Mouse (Mus musculus) 416B (cell line): ENCODE data around the gene Apex1.
"Not testable (repeated sequence)": the region's sequence is repeated elsewhere in the genome, so short reads cannot be mapped to it uniquely, and the experiment has no call there.

Source experiments
- DNase-seq: peaks from one replicate; pipeline ENCODE4 v3.0.0; 2011; ENCODE audit warnings: low read depth

Apex1 gene

DNA sequence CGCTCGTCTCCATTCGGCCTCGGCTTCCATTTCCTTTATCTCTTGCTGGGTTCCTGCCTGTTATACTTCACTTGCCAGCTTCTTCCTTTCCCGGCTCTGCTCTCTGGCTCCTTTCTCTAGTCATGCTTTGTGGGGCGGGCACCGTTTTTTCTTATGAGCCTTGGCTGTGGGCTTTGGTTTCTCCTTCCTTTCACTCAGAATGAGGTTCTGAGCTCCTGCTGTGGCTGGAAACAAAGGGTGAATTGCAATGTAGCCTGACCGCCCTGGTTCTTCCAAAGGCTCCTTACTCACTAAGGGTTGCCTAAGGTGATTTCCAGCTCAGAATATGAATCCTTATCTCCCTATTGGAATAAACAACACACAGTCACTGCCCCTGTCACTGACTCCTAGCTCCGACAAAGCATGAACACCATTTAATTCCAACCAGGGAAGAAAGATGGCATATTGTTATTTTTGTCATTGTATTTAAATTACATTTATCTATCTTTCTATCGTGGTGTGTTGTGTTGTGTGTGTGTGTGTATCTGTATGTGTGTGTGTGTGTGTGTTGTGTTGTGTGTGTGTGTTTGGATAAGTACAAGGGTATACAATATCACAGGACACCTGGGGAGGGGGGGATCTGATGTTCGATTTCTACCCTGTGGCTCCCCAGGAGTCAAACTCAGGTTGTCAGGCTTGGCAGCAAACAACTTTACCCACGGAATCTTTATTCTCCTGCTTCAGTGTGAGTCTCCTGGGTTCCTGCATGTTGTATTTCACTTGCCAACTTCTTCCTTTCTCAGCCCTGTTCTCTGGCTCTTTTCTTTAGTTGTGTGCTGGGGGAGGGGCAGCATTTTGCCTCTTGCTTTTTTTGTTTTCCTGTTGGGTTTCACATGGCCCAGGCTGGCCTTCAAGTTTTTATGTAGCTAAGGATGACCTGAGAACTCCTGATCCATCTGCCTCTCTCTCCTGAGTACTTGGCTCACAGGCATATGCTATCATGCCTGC lies 45.1 kb downstream of the Apex1 start:
- no peak for DNase-seq

DNA sequence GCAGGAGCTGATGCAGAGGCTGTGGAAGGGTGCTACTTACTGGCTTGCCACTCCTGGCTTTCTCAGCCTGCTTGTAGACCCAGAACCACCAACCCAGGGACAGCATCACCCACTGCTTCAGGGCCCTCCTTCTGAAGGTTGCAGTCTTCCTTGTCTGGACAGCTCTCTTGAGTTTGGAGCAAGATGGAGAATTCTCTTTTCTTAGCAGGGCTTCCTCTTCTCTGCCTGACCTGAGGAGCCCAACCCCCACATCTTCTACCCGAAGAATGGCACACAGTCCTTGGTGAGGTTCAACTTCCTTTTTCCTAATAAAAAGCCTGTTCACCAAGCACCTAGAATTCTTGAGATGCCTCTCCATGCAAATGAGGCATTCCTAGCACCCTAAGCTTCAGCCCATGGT lies 46.1 kb downstream of the Apex1 start:
- DNase-seq = no peak

DNA sequence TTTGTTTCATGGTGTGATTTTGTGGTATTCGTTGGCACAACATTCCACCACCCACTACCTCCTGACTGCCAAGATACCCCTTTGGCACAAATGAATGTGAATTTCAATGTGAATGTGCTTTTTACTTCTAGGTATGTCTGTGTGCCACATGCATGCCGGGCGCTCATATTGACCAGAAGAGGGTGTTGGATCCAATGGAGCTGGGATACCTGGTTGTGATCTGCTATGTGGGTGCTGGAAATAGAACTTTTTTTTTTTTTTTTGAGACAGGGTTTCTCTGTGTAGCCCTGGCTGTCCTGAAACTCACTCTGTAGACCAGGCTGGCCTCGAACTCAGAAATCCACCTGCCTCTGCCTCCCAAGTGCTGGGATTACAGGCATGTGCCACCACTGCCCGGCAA lies 48.3 kb downstream of the Apex1 start:
- DNase-seq = not testable (repeated sequence)

DNA sequence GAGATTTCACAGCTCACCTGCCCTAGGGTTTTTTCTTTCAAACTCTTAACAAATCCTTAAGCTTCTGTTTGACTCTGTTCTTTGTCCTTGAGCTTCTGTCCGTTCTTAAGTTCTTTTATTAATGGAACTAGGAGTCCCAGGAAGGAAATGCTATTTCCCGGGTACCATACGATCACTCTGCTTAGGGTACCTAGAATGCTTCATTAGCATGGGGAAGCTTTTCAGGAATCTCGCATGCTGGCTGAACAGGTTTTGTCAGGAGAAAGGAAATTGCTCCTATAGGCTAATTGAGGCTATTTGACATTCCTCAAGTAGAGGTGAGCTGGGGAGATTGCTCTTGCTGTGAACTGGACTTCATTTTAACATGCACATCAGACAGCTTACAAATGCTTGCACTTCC lies 48.9 kb downstream of the Apex1 start:
- DNase-seq = no peak

DNA sequence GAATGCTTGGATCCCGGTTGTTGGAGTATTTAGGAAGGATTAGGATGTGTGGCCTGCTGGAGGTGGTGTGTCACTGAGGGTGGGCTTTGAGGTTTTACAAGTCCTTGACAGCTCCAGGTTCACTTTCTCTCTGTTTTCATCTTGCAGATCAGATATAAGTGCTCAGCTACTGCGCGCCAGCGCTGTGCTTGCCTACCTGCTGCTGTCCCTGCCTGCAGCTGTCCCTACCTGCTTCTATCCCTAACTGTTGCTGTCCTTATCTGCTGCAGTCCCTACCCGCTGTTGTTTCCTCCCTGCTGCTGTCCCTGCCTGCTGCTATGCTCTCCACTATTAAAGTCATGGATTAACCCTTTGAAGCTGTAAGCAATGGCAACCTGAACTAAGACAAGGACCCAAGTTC lies 50.2 kb downstream of the Apex1 start:
- DNase-seq = no peak

DNA sequence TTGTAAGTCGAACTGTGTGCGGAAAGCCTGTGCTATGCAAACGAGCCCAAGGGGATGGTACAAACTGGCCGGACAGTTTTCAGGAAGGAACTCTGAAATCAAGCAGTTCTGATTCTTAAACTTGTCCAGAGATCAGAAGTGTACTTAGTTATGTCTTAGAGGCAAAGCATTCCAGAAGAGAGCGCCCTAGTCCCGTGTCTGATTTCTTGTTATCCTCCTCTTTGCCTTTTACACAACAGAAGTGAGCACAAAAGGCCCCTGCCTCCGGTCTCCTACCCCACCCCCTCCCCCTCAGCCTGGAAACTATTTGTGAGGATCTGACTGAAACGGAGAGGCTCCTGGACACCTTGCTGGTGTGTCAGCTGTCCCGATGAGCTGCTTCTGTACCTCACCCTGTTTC lies 51.9 kb downstream of the Apex1 start:
- no peak for DNase-seq
